Mouse (Mus musculus): ENCODE results near the gene RPS10-NUDT3. TPM values are rescaled to one million over a fixed set of nuclear protein-coding genes. Genes with fewer than 3 reads are reported as not detected.

Gene RPS10-NUDT3
- polyA plus RNA-seq, 1 experiment from 2014 or later: not detected

- H3K27ac ChIP-seq (ENCODE audit: poor library complexity, severe bottlenecking): no peak overlapping the region
- no peak overlapping the region for H3K9ac ChIP-seq
- no peak overlapping the region for H3K4me2 ChIP-seq
- 74% methylated on average over 10 of the region's 10 CpGs for WGBS
- peaks cover 18% of the 10 kb centered on the region for H3K4me1 ChIP-seq (replicated peaks)
- H3K36me3 ChIP-seq: peaks cover 52% of the 10 kb centered on the region
- no peaks in the 10 kb centered on the region for H3K27me3 ChIP-seq (replicated peaks)
- H3K9me3 ChIP-seq (replicated peaks): no peaks in the 10 kb centered on the region
- H3K4me3 ChIP-seq: no peak overlapping the region
- ATAC-seq (ENCODE audit: insufficient number of reproducible peaks, low FRiP score): no peak
Observed at GRCm38 (mm10) chr17:27573772-27574320, 61.2 kb downstream of the RPS10-NUDT3 start.

DNA sequence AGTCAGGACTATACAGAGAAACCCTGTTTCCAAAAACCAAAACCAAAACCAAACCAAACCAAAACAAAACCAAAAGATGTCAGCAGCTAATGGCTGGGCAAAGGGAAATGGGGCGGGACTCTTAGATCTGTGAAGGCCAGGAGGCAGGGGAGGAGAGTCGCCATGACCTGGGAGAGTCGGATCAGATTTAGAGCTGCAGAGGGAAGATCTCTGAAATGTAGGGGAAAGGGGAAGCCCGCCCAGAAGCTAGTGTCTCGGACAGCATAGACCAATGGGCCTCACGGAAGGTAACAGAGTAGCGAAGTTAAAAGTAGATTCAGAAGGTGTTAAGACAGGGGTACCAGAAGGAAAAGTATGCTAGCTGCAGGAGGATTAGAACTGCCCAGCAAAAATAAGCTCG lies 63.7 kb downstream of the RPS10-NUDT3 start:
- Histone ChIP-seq H3K27ac (ENCODE audit: poor library complexity, severe bottlenecking) (0 out of 2 replicates have a peak overlapping the region, but pooled peaks have one; percentile 19), H3K4me3 (no peak overlapping the region), H3K4me1 (replicated peaks) (peaks cover 28% of the 10 kb centered on the region), H3K9ac (no peak overlapping the region), H3K27me3 (replicated peaks) (no peaks in the 10 kb centered on the region), H3K36me3 (peaks cover 33% of the 10 kb centered on the region), H3K4me2 (no peak overlapping the region), H3K9me3 (replicated peaks) (no peaks in the 10 kb centered on the region)
- 70% methylated on average over 8 of the region's 8 CpGs for WGBS
- ATAC-seq (ENCODE audit: insufficient number of reproducible peaks, low FRiP score): no peak

DNA sequence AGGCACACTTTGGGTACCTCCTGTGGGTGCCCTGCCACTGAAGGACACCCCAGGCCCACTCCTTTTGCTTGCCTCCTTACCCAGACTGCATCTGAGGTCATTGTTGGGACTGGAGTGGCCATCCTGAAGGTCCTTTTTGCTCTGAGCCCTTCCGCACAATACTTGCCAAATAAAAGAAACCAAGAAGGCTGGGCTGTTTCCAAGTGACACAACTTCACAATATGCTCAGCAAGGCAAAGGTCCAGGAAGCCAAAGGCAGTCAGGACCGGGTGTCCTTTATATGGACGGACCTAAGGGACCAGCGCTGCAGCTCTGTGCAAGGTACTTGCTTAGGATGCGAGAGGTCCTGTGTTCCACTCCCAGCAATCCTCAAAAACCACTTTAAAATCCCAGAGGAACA lies 66.8 kb downstream of the RPS10-NUDT3 start:
- Histone ChIP-seq H3K4me2 (no peak overlapping the region), H3K4me3 (no peak overlapping the region), H3K9ac (no peak overlapping the region), H3K9me3 (replicated peaks) (no peaks in the 10 kb centered on the region), H3K36me3 (peaks cover 11% of the 10 kb centered on the region), H3K4me1 (replicated peaks) (peaks cover 33% of the 10 kb centered on the region), H3K27ac (ENCODE audit: poor library complexity, severe bottlenecking) (no peak overlapping the region), H3K27me3 (replicated peaks) (no peaks in the 10 kb centered on the region)
- WGBS: 87% methylated on average over 5 of the region's 5 CpGs
- no peak for ATAC-seq (ENCODE audit: insufficient number of reproducible peaks, low FRiP score)

DNA sequence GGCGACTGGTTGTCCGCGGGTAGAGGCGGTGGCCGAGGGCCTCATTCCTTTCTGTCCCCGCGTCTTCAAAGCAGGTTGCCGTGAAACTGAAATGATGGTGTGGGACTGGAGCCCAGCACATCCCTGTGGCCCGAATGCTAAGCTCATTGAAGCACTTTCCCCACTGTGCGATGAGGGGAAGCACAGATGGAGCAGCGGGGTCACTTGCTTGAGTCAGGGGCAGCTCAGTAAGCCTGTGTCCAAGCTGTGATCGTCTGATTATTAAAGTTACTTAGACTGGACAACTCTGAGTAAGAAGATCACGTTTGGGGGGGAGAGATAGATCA lies 69.1 kb downstream of the RPS10-NUDT3 start:
- ATAC-seq (ENCODE audit: insufficient number of reproducible peaks, low FRiP score): no peak; the same call in 1 of the 2 replicates
- H3K27me3 ChIP-seq (replicated peaks): no peaks in the 10 kb centered on the region
- H3K4me1 ChIP-seq (replicated peaks): peaks cover 44% of the 10 kb centered on the region
- H3K4me3 ChIP-seq: peak overlapping the region; percentile 75
- H3K36me3 ChIP-seq: peaks cover 9% of the 10 kb centered on the region
- peak overlapping the region; percentile 99 for H3K4me2 ChIP-seq
- H3K9me3 ChIP-seq (replicated peaks): no peaks in the 10 kb centered on the region
- H3K27ac ChIP-seq (ENCODE audit: poor library complexity, severe bottlenecking): no peak overlapping the region
- WGBS: 1% methylated on average over 13 of the region's 13 CpGs
- H3K9ac ChIP-seq: peak overlapping the region; percentile 78

DNA sequence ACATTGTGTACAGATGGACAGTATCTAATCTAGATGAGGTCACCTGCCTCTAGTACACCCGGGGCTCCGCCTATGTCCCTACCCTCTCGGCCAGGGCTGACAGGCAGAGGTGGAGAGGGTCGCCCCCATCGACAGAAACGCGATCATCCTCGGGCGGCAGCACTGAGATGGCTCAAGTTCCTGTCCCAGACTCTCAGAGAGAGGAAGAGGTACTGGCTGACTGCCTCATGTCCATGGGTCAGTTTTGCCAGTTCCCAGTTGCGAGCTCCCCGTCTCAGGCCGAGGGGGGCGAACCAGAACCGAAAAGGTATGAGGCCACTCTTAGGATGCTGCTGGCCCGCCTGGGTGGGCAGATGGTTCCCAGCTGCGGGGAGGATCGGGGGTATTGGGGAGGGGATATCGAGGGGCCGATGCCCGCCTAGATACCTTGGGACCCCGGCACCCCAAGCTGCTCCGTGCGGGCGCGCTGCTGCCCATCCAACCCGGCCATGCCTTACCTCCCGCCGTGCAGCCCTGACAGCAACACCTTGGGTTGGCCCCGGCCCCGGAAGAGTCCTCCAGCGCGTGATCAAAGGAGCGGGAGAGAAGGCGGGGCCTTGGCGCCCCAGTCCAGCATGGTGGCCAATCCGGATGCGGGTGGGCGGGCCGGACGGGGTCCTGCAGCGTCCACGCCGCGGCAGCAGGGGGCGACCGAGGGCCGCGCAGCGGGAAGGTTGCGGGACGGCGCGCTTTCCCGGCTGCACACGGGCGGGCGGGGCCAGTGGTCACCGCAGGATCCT lies 69.7 kb downstream of the RPS10-NUDT3 start, which contains the start of gene AI413582:
TSS of gene AI413582 (minus strand) at position 594 of the 779 bp plus-strand sequence.
- Histone ChIP-seq H3K4me3 (peak within 1 kb of the TSS; percentile 75), H3K27ac (ENCODE audit: poor library complexity, severe bottlenecking) (peak within 1 kb of the TSS; percentile 32; the same call in 1 of the 2 replicates), H3K4me2 (peak within 1 kb of the TSS; percentile 99), H3K27me3 (replicated peaks) (no peaks in the 10 kb centered on the region), H3K9me3 (replicated peaks) (no peaks in the 10 kb centered on the region), H3K36me3 (peaks cover 12% of the 10 kb centered on the region), H3K9ac (peak within 1 kb of the TSS; percentile 78), H3K4me1 (replicated peaks) (peaks cover 45% of the 10 kb centered on the region)
- peak; percentile 95 for ATAC-seq (ENCODE audit: insufficient number of reproducible peaks, low FRiP score)
- WGBS: under 1% methylated on average over 58 of the region's 58 CpGs

GRCm38 (mm10) chr17:27564391-27565162 lies 70.4 kb downstream of the RPS10-NUDT3 start:
- WGBS: 11% methylated on average over 20 of the region's 20 CpGs
- ATAC-seq (ENCODE audit: insufficient number of reproducible peaks, low FRiP score): no peak
- H3K4me3 ChIP-seq: peak overlapping the region; percentile 75
- H3K4me1 ChIP-seq (replicated peaks): peaks cover 46% of the 10 kb centered on the region
- no peaks in the 10 kb centered on the region for H3K27me3 ChIP-seq (replicated peaks)
- peaks cover 14% of the 10 kb centered on the region for H3K36me3 ChIP-seq
- H3K9me3 ChIP-seq (replicated peaks): no peaks in the 10 kb centered on the region
- H3K9ac ChIP-seq: peak overlapping the region; percentile 78
- no peak overlapping the region for H3K27ac ChIP-seq (ENCODE audit: poor library complexity, severe bottlenecking)
- H3K4me2 ChIP-seq: peak overlapping the region; percentile 99

DNA sequence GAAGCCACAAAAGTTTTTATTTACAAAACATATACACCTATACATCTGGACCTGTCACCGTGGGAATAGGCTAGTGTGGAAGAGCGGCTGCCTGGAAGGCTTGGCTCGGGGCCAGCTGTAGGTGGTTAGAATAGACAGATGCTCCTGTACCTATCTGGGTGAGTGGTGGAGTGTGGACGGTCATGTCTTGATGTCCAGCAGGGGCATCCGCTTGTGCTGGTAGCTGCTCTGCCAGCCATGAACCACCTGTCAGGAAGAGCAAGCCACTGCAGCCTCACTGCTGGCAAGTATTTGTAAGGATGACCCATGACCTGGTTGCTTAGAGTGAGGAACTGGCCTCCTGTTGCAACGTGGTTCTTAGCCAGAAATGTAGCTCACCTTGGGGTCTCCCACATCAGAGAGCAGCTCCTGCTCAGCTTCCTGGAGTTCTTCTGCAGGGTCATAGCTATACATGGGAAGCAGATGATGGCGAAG lies 71.2 kb downstream of the RPS10-NUDT3 start:
- 56% methylated on average over 7 of the region's 7 CpGs for WGBS
- no peak for ATAC-seq (ENCODE audit: insufficient number of reproducible peaks, low FRiP score)
- H3K4me2 ChIP-seq: no peak overlapping the region
- no peaks in the 10 kb centered on the region for H3K9me3 ChIP-seq (replicated peaks)
- no peak overlapping the region for H3K9ac ChIP-seq
- H3K4me3 ChIP-seq: no peak overlapping the region
- H3K4me1 ChIP-seq (replicated peaks): peaks cover 53% of the 10 kb centered on the region
- peaks cover 14% of the 10 kb centered on the region for H3K36me3 ChIP-seq
- H3K27me3 ChIP-seq (replicated peaks): no peaks in the 10 kb centered on the region
- H3K27ac ChIP-seq (ENCODE audit: poor library complexity, severe bottlenecking): no peak overlapping the region

DNA sequence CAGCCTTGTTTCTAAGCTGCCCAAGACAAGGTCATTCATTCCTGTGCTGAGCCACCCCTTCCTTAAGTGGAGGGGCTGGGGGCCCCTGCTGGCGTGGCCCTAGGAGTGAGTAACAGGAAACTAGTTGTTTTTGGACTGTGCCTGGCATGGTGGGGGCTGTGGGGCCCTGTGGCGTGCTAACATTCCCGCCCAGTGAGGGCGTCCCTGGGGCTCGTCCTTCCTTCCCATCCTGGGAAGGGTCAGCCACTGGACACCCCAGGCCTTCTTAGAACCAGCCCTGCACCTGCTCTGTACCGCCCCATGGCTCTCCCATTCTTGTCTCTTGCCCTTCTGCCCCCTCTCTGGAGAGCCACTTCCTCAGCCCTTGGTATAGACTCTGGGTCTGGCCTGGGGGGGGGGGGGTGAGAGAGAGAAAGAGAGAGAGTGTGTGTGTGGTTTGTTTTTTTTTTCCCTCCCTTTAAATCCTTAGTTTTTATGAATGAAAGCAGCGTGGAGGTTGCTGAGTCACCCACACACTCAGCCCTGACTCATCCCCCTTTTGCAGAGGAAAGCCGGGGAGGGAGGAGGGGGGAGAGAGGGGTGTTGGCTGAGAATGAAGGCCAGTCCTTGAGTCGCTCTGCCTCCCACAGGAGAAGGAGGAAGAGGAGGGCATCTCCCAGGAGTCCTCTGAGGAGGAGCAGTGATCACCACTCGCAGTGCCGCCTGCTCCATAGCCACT lies 73.1 kb downstream of the RPS10-NUDT3 start:
- 45% methylated on average over 11 of the region's 11 CpGs for WGBS
- H3K9me3 ChIP-seq (replicated peaks): no peaks in the 10 kb centered on the region
- H3K4me1 ChIP-seq (replicated peaks): peaks cover 55% of the 10 kb centered on the region
- no peak overlapping the region for H3K4me3 ChIP-seq
- peaks cover 14% of the 10 kb centered on the region for H3K36me3 ChIP-seq
- no peak for ATAC-seq (ENCODE audit: insufficient number of reproducible peaks, low FRiP score)
- H3K27ac ChIP-seq (ENCODE audit: poor library complexity, severe bottlenecking): no peak overlapping the region
- H3K4me2 ChIP-seq: no peak overlapping the region
- no peaks in the 10 kb centered on the region for H3K27me3 ChIP-seq (replicated peaks)
- no peak overlapping the region for H3K9ac ChIP-seq

DNA sequence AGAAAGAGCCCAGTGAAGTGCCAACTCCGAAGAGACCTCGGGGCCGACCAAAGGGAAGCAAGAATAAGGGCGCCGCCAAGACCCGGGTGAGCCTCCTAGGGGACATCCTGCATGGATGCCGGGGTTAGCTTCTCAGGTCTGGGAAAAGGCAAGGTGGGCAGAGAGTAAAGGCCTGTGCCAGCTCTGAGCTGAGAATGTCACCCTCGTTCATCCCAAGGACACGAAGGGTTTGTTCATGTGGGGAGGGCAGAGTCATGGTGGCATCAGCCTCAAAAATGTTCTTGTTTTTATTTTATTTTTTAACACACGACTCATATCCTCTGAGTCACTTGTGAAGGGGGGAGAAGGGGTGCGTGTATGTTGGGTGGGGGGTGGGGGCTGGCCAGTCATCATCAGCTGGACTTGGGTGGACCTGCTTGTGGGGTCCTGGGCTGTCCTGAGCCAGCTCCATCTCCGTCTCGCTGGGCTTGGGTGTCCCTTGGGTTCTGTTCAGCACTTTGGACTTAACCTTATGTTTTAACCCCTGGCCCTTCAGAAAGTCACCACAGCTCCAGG lies 74.0 kb downstream of the RPS10-NUDT3 start:
- Histone ChIP-seq H3K4me1 (replicated peaks) (peaks cover 46% of the 10 kb centered on the region), H3K9ac (no peak overlapping the region), H3K9me3 (replicated peaks) (no peaks in the 10 kb centered on the region), H3K27me3 (replicated peaks) (no peaks in the 10 kb centered on the region), H3K36me3 (peaks cover 14% of the 10 kb centered on the region), H3K27ac (ENCODE audit: poor library complexity, severe bottlenecking) (no peak overlapping the region), H3K4me2 (no peak overlapping the region), H3K4me3 (no peak overlapping the region)
- WGBS: 86% methylated on average over 13 of the region's 13 CpGs
- ATAC-seq (ENCODE audit: insufficient number of reproducible peaks, low FRiP score): no peak

DNA sequence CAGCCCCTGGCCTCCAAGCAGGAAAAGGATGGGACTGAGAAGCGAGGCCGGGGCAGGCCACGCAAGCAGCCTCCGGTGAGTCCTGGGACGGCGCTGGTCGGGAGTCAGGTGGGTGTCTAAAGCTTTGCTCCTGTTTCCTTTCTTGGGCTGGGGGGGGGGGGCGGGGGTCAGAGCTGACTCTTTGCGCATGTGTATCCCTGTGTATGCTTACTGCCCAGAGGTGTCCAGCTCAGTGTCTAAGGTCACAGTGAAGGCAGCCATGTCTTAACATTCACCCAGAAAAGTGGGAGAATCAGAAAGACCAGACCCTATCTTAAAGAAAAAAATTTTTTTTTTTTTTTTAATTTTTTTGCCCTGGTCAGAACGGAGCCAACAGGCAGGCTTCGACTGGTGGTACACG lies 75.4 kb downstream of the RPS10-NUDT3 start:
- Histone ChIP-seq H3K4me1 (replicated peaks) (peaks cover 50% of the 10 kb centered on the region), H3K27ac (ENCODE audit: poor library complexity, severe bottlenecking) (no peak overlapping the region), H3K4me2 (no peak overlapping the region), H3K36me3 (peaks cover 14% of the 10 kb centered on the region), H3K9me3 (replicated peaks) (no peaks in the 10 kb centered on the region), H3K4me3 (no peak overlapping the region), H3K27me3 (replicated peaks) (no peaks in the 10 kb centered on the region), H3K9ac (no peak overlapping the region)
- WGBS: 70% methylated on average over 12 of the region's 12 CpGs
- no peak for ATAC-seq (ENCODE audit: insufficient number of reproducible peaks, low FRiP score)

All from heart, embryonic 12.5 days (tissue).